ENCODE assay signal across 8 mouse cellular contexts in the genomic region with DNA sequence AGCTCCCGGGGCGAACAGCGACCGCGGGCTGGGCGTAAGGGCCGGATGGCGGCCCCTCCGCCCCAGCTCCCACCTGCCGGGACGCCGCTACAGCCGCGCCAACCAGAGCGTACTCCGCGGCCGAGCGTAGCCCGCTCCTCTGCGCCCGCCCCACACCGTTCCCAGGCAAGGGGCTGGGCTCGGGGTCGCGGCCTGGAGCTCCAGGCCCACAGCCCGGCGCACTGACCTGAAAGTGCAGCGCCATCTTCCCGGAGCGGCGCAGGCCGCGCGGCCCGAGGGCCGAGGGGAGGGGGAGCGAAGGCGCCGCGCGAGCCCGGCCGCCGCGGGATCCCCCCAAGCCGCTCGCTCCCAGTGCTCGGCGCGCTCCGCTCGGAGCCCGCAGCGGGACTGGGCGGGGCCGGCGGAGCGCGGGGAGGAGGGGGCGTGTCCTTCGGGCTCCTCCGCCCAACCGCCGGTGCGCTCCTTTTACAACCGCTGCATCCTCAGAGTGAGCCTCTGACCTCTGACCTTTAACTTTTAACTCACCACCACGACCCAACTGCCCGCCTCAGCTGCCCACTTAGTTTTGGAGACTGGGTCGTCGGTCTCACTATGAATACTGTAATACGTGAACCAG. TPM values are rescaled to one million over a fixed set of nuclear protein-coding genes. Genes with fewer than 3 reads are reported as not detected.
A peak's percentile ranks its signal among the peaks of the same experiment; 100 is the strongest.
DNase-seq lines count a peak whose midpoint lies in the region; ATAC-seq and TF ChIP-seq lines count a peak whose summit lies in the region.

A gene (minus strand): TSS at position 371 of the 616 bp plus-strand sequence.

- H3K4me3 ChIP-seq in forebrain, embryonic 13.5 days = peak within 1 kb of the TSS; percentile 88
- H3K4me3 ChIP-seq in hindbrain, embryonic 12.5 days = peak within 1 kb of the TSS; percentile 94

- 1% methylated on average over 56 of the region's 72 CpGs for WGBS in forebrain, embryonic 13.5 days
- WGBS in hindbrain, embryonic 12.5 days = 1% methylated on average over 66 of the region's 72 CpGs

- no peak for DNase-seq in Patski (ENCODE audit: low read depth, low spot score)
- peak; percentile 44 for DNase-seq in cerebellum, adult 11 months
- peak; percentile 25 to 36 for DNase-seq in left cerebral cortex, adult 18-20 months (ENCODE audit: low spot score in 2 of 2)
- DNase-seq in lung, postnatal 25 days (ENCODE audit: low spot score) = peak; percentile 16
- peak; percentile 36 for DNase-seq in right cerebral cortex, adult 18-20 months
- DNase-seq in adipocyte (ENCODE audit: low spot score) = no peak

- POLR2A ChIA-PET in Patski (lab: Charles Lee) = no interaction called here

- peak within 1 kb of the TSS; percentile 72 for H3K4me2 ChIP-seq in forebrain, embryonic 13.5 days
- H3K4me2 ChIP-seq in hindbrain, embryonic 12.5 days (replicated peaks) = peak within 1 kb of the TSS; percentile 61

- H3K4me1 ChIP-seq in forebrain, embryonic 13.5 days = peaks cover 4% of the 10 kb centered on the region; the same call in 1 of the 2 replicates
- H3K4me1 ChIP-seq in hindbrain, embryonic 12.5 days = 0 out of 2 replicates have a peak, but pooled peaks cover 3% of the 10 kb centered on the region

- H3K27ac ChIP-seq in forebrain, embryonic 13.5 days = peak within 1 kb of the TSS; percentile 89
- peak within 1 kb of the TSS; percentile 92 for H3K27ac ChIP-seq in hindbrain, embryonic 12.5 days

- ATAC-seq in Patski = peak; percentile 69
- ATAC-seq in forebrain, embryonic 13.5 days = peak; percentile 90
- ATAC-seq in hindbrain, embryonic 12.5 days (ENCODE audit: low FRiP score) = peak; percentile 91

- peaks cover 5% of the 10 kb centered on the region for H3K27me3 ChIP-seq in Patski
- no peaks in the 10 kb centered on the region for H3K27me3 ChIP-seq in forebrain, embryonic 13.5 days
- no peaks in the 10 kb centered on the region for H3K27me3 ChIP-seq in hindbrain, embryonic 12.5 days

- no peak for TF ChIP-seq CTCF in Patski (IDR thresholded peaks at IDR 0.05)

- CTCF ChIA-PET in Patski (lab: Charles Lee) = no interaction called here

- H3K36me3 ChIP-seq in forebrain, embryonic 13.5 days (ENCODE audit: poor library complexity, severe bottlenecking) = no peaks in the 10 kb centered on the region
- H3K36me3 ChIP-seq in hindbrain, embryonic 12.5 days = no peaks in the 10 kb centered on the region

- in situ Hi-C loops in Patski (cut with MboI; ENCODE audit: low pct_unique_long_range_greater_than_20kb) = no loop called here

- peaks cover 3% of the 10 kb centered on the region; the same call in 1 of the 2 replicates for H3K9me3 ChIP-seq in forebrain, embryonic 13.5 days (replicated peaks)
- 0 out of 2 replicates have a peak, but pooled peaks cover 3% of the 10 kb centered on the region for H3K9me3 ChIP-seq in hindbrain, embryonic 12.5 days (replicated peaks)

- H3K9ac ChIP-seq in forebrain, embryonic 13.5 days = peak within 1 kb of the TSS; percentile 92
- H3K9ac ChIP-seq in hindbrain, embryonic 12.5 days = peak within 1 kb of the TSS; percentile 88

RNA-seq across cellular contexts. Expression of the gene that starts here (rescaled TPM):
- 4.1 TPM for polyA plus RNA-seq in Patski (2021)
- polyA plus RNA-seq in forebrain, embryonic 13.5 days (2015; fragmentation: Nextera tagmentation; extraction: Ambion mirVana) = 8.5 and 9.8 TPM in 2 replicates
- 11.9 and 12.2 TPM in 2 replicates for polyA plus RNA-seq in hindbrain, embryonic 12.5 days (2016; fragmentation: Nextera tagmentation; extraction: Ambion mirVana)
- 1 to 10 TPM; 4.8 to 4.9 TPM for total RNA-seq in left cerebral cortex, adult 18-20 months (2021)

Comparison
In these comparisons a context has a peak if more than half of its experiments do, and no peak if none do; other contexts are left out.
1. DNase-seq: peak in cerebellum, adult 11 months (single experiment), left cerebral cortex, adult 18-20 months (2 of 2), lung, postnatal 25 days (single experiment) and right cerebral cortex, adult 18-20 months (single experiment); none in Patski (single experiment) and adipocyte (single experiment).
2. Peak in every context shown above with its lines, with median percentiles within 50 percentile points of each other: ATAC-seq.